Mouse (Mus musculus) left cerebral cortex, postnatal 10 days (tissue): ENCODE measurements at regions not wholly inside any gene's neighbourhood (a gene's known extent, or its start where the extent isn't known, plus 50 kb on each side); places are given as distances from the start of the nearest gene placed in this dataset.

Experiments
- DNase-seq, 2 experiments: peaks; one replicate each; pipeline ENCODE4 v3.0.0; 2021 to 2022; ENCODE audit warnings: low spot score in 2 of 2, mixed read lengths in 1 of 2; ENCODE audit errors: extremely low spot score in 1 of 2
- intact Hi-C: fragments of 180-260 bp; cut with DNase I; formaldehyde crosslinking; loops from one replicate; pipeline ENCODE4 v1.15.1; 2025

- DNase-seq: no peak
- intact Hi-C loops: loop anchor here (2.0 to 10.0 kb wide), 2 partner anchors 313 to 443 kb away; no protein-coding TSS in a partner anchor
Measured at GRCm38 (mm10) chr16:78637452-78637851, 60.9 kb upstream of the D16Ertd472e start.

GRCm38 (mm10) chr16:78637015-78637414, 60.5 kb upstream of the D16Ertd472e start:
- intact Hi-C loops: loop anchor here (2.0 to 10.0 kb wide), 2 partner anchors 314 to 442 kb away; no protein-coding TSS in a partner anchor
- peak; percentile 21 to 33 for DNase-seq

GRCm38 (mm10) chr16:78635774-78636173, 59.3 kb upstream of the D16Ertd472e start:
- DNase-seq: no peak
- intact Hi-C loops: loop anchor here (2.0 to 10.0 kb wide), 3 partner anchors 183 to 441 kb away; no protein-coding TSS in a partner anchor

GRCm38 (mm10) chr16:78635257-78635656, 58.7 kb upstream of the D16Ertd472e start:
- intact Hi-C loops: loop anchor here (2.0 to 10.0 kb wide), 2 partner anchors 182 to 440 kb away; no protein-coding TSS in a partner anchor
- DNase-seq: peak; percentile 61 to 76

- no peak for DNase-seq
- intact Hi-C loops: loop anchor here (10.0 kb wide), 1 partner anchor 437 kb away; no protein-coding TSS in a partner anchor
Measured at GRCm38 (mm10) chr16:78631797-78632196, 55.3 kb upstream of the D16Ertd472e start.

GRCm38 (mm10) chr16:78626803-78627202, 50.3 kb upstream of the D16Ertd472e start:
- peak in 1 of 2 experiments; percentile 2 for DNase-seq
- intact Hi-C loops: loop anchor here (1.0 kb wide), 1 partner anchor 175 kb away; no protein-coding TSS in a partner anchor
